Comparison of ENCODE assay signal across 9 mouse cellular contexts in the genomic region with DNA sequence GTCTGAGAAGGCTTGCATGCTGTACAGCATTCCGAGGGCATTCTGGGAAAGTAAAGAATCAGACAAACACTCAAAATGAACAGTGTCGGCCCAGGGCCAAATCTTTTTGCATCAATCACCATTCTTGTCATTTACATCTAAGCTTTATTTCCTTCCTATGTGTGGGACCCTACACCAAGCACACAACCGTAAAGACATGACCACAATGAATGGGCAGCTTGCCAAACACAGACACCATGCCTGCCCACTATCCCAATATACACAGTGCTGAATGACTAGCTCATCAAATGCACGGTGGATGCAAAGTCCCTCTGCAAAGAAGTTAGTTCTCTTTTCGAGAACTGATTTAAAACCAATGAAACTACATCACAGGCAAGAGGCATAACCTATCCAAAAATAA.
A peak's percentile ranks its signal among the peaks of the same experiment; 100 is the strongest.
DNase-seq lines count a peak whose midpoint lies in the region; ATAC-seq and TF ChIP-seq lines count a peak whose summit lies in the region.
"Had no signal": no experiment of that assay in that cellular context is flagged by ENCODE, and none has a peak within 500 bp of the region (broad histone marks: within the 10 kb centered on the region; RNA-seq: fewer than 3 reads in every experiment).

No protein-coding gene starts in this region.

- H3K9ac ChIP-seq in kidney, postnatal 0 days (ENCODE audit: low read depth, low read length) = no peak overlapping the region
- no peak overlapping the region for H3K9ac ChIP-seq in kidney, embryonic 14.5 days (ENCODE audit: low read depth, low read length)

- H3K27ac ChIP-seq in kidney, postnatal 0 days = no peak overlapping the region
- no peak overlapping the region for H3K27ac ChIP-seq in kidney, embryonic 14.5 days (ENCODE audit: low read depth, low read length)
- H3K27ac ChIP-seq in left cerebral cortex, adult 2 months = no peak overlapping the region

- intact Hi-C loops in left cerebral cortex, adult 2 months (cut with DNase I) = no loop called here

- ATAC-seq in kidney, postnatal 0 days (replicated peaks; ENCODE audit: low FRiP score, low read depth) = no peak
- ATAC-seq in kidney, embryonic 14.5 days (ENCODE audit: low FRiP score, low TSS enrichment) = no peak
- ATAC-seq: inflammation-experienced regulatory T-cells, adult 6 months had no signal

- no peak overlapping the region for H3K4me3 ChIP-seq in kidney, postnatal 0 days (replicated peaks; ENCODE audit: low read depth, low read length)
- H3K4me3 ChIP-seq in kidney, embryonic 14.5 days (ENCODE audit: low read length) = no peak overlapping the region
- no peak overlapping the region for H3K4me3 ChIP-seq in left cerebral cortex, adult 2 months

- peak; percentile 18 for DNase-seq in kidney, postnatal 0 days (ENCODE audit: low spot score)
- peak; percentile 31 to 34 for DNase-seq in B cell, adult 2 months
- DNase-seq in MN1 (ENCODE audit: low spot score) = peak; percentile 23
- peak; percentile 38 for DNase-seq in lung, postnatal 14 days
- no peak for DNase-seq in gastrocnemius, postnatal 10 days
- no peak for DNase-seq in layer of hippocampus, postnatal 14 days (ENCODE audit: low spot score in 2 of 2)
- no peak for DNase-seq in left cerebral cortex, adult 2 months (ENCODE audit: extremely low spot score in 1 of 2, low spot score in 2 of 2)

- H3K4me1 ChIP-seq in kidney, postnatal 0 days (replicated peaks; ENCODE audit: insufficient read depth, low read length) = no peaks in the 10 kb centered on the region
- H3K4me1 ChIP-seq in kidney, embryonic 14.5 days (ENCODE audit: control insufficient read depth, insufficient read depth, low read length) = no peaks in the 10 kb centered on the region

- no peak for TF ChIP-seq CTCF in kidney, postnatal 0 days (IDR thresholded peaks at IDR 0.05; ENCODE audit: low read depth)
- no peak for TF ChIP-seq CTCF in left cerebral cortex, adult 2 months (IDR thresholded peaks at IDR 0.05)

- H3K36me3 ChIP-seq in kidney, postnatal 0 days (ENCODE audit: insufficient read depth, low read length) = no peaks in the 10 kb centered on the region
- no peaks in the 10 kb centered on the region; the same call in 1 of the 2 replicates for H3K36me3 ChIP-seq in kidney, embryonic 14.5 days (ENCODE audit: control insufficient read depth, insufficient read depth, low read length)

- 58% methylated on average over 5 of the region's 5 CpGs for WGBS in kidney, postnatal 0 days
- 70% methylated on average over 5 of the region's 5 CpGs for WGBS in kidney, embryonic 14.5 days

- no peaks in the 10 kb centered on the region for H3K9me3 ChIP-seq in kidney, postnatal 0 days (replicated peaks; ENCODE audit: low read length)
- H3K9me3 ChIP-seq in kidney, embryonic 14.5 days (ENCODE audit: control insufficient read depth, low read length) = no peaks in the 10 kb centered on the region

- no peak overlapping the region for H3K4me2 ChIP-seq in kidney, postnatal 0 days (ENCODE audit: low read length)
- H3K4me2 ChIP-seq in kidney, embryonic 14.5 days (replicated peaks; ENCODE audit: low read depth, low read length) = no peak overlapping the region

- no peaks in the 10 kb centered on the region for H3K27me3 ChIP-seq in kidney, postnatal 0 days (ENCODE audit: insufficient read depth, low read length)
- H3K27me3 ChIP-seq in kidney, embryonic 14.5 days (ENCODE audit: control insufficient read depth, insufficient read depth, low read length) = no peaks in the 10 kb centered on the region

Comparison
In these comparisons a context has a peak if more than half of its experiments do, and no peak if none do; other contexts are left out.
1. DNase-seq: peak in kidney, postnatal 0 days (single experiment), B cell, adult 2 months (2 of 2), MN1 (single experiment) and lung, postnatal 14 days (single experiment); none in gastrocnemius, postnatal 10 days (single experiment), layer of hippocampus, postnatal 14 days (0 of 2) and left cerebral cortex, adult 2 months (0 of 2).